Mouse (Mus musculus): ENCODE measurements at regions not wholly inside any gene's neighbourhood (a gene's known extent, or its start where the extent isn't known, plus 50 kb on each side); places are given as distances from the start of the nearest gene placed in this dataset.

- TF ChIP-seq CTCF (IDR thresholded peaks at IDR 0.05; ENCODE audit: extremely low read depth, insufficient read depth, low read length) (no peak), POLR2A (IDR thresholded peaks at IDR 0.05; ENCODE audit: extremely low read depth, insufficient read depth, low read length) (no peak)
These were observed 58.8 kb upstream of the Ak4 start for GRCm38 (mm10) chr4:101360296-101360695.

Data from cortical plate, adult 2 months (tissue).